Mouse (Mus musculus): Measurements from ENCODE around the gene Abcg1.
A peak's percentile ranks its signal among the peaks of the same experiment; 100 is the strongest.

The Abcg1 gene

DNA sequence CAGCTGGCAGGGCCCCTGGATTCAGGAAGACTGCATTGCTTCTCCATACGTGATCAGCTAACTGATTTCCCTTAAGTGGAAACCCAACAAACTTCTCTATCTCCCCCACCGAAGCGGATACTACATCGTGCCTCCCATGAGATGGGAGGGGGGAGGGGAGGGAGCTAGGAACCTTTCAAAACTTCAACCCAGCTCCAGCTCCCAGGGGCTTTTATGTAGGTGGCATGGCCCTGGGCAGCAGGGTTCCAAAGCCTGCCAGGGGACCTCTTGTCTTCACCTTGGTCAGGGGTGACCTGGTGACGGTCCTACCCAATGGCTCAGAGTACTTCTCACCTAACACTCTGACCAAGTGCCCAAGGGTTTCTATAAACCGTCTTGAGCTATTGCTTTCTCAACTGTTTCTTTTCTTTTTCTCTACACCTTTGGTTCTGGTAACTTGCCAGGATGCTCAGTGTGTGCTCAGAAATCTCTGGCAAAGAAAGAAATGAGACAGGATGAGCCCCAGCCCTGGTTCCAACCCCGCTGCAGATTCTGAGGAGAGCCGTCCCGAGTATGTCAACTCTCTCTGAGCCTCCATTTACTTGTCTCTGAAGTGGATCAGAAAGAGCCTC lies 71.3 kb downstream of the Abcg1 start:
- DNase-seq (ENCODE audit: extremely low read depth, low read depth) = no peak

DNA sequence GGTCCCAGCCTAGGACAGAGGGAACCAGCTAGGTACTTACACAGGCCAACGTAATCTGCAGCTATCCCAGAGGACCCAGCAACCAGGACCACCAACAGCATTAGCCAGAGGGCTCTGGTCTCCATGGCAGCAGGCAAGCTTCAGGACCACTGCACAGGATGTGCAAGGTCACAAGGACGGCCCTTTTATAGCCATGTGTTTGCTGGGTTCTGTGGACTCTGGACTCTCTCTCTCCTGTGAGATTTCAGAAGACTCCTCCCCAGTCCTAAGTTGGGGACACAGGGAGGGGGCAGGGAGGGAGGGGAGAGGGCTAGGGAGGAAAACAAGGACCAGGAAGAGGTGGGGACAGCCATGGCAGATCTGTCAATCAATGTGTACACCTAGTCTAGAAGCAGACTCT lies 72.0 kb downstream of the Abcg1 start, which contains the start of gene Tff3:
TSS of gene Tff3 (minus strand) at position 195 of the 400 bp plus-strand sequence.
- DNase-seq (ENCODE audit: extremely low read depth, low read depth) = no peak

DNA sequence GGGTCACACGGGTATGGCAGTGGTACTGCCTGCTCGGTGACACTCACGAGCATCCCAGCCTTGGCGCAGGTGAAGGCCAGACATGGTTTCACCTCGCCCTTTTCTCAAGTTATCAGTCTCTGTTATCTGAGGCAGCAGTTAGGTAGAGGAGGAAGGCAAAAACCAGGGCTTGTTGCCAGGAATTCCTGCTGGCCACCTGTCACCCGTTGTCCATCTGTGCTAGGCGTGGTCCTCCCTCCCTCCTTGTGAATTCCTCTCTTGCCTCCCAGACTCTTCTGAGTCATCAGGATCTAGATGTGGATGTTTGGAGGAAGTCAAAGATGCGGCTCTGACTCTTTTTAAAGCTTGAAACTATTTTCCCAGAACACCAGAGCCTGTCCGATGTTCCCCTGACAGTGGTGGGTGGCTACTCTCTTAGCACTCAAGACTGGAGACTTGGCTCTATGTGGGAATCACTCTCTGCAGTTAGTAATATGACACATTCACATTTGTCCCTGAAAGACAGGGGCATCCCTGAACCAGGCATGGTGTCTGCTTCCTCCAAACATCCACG lies 73.9 kb downstream of the Abcg1 start:
- DNase-seq (ENCODE audit: extremely low read depth, low read depth) = no peak

DNA sequence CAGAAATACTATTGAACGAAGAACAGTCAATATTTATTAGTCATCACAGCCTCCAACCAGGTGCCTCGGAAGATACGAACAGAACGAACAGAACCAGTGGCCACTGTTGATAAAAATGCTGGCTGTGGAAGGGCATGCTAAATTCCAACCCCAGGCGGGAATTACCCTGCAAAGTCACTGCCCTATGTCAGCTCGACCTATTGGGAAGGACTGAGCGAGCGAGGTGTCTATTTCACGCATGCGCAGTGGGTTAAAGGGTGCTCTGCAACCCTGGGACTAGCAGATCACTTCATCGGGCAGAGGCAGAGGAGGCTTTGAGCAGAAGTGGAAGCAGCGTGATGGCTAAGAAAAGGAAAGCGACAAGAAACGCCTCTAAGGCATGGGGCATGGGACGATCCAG lies 76.3 kb downstream of the Abcg1 start:
- DNase-seq (ENCODE audit: extremely low read depth, low read depth) = no peak

DNA sequence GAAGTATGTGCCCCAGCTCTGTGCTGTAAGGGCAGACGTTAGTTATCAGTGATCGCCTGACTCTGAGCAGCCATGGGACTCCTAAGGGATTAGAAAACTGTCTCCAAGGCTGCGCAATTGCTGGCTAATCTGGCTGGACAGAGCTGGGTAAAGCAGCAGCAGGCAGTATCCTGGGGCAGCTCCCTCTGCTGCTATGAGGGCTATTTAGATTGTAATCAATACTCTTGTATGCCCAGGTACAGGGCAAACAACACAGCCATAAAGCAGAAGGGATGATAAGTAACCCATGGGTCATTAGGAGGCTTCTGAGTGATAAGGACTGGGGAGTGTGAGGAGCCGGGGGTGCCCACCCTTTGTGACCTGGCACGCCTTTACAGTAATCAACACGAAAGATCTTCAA lies 77.4 kb downstream of the Abcg1 start:
- DNase-seq (ENCODE audit: extremely low read depth, low read depth) = no peak

DNA sequence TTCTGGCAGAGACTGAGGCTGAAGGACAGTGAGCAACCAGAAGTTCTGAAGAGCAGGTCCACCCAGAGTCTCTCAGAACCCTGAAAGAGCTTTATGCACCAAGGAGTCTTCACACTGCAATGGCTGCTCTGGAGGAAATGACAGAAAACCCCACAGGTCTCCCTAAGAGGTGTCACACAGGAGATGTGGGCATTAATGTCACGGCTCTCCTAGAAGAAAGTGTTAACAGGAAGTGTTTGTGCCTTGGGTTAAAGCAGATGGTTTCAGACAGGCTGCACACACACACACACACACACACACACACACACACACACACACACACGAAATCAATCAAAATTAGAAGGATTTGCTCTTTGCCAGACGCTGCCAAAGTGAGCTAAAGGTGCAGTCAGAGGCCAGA lies 78.8 kb downstream of the Abcg1 start:
- DNase-seq (ENCODE audit: extremely low read depth, low read depth) = no peak

DNA sequence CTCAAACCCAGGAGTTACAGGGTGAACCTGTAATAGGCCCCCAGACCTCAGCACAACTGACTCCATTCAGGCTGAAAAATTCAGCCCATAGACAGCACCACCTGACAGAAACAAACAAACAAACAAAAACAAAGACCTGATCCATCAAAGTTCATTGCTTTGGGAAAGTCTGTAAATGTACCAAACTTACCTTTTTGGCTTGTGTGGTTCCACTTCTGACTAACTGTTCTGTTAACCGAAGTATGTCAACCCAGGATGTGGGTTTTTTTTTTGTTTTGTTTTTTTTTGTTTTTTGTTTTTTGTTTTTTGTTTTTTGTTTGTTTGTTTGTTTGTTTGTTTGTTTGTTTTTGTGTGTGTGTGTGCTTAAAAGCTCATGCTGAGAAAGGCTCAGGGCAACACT lies 79.3 kb downstream of the Abcg1 start:
- no peak for DNase-seq (ENCODE audit: extremely low read depth, low read depth)

DNA sequence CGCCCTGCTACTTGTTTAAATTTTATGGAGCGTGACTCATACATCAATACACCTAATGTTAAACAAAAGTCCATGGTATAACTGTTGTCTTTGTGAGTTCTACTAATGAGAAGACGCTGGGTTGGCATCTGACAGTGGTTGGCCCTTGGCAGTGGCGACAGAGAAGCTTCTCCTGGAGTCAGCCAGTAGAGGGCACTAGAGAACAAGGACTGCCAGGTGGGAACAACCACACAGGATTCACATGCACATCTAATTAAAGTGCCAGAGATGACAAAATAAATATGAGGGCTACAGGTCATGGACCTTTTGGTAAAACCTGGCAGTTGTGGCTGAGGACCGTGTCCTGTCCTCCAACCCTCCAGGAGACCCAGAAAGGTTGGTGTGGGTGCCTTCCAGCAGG lies 80.9 kb downstream of the Abcg1 start:
- DNase-seq (ENCODE audit: extremely low read depth, low read depth) = peak; percentile 22

DNA sequence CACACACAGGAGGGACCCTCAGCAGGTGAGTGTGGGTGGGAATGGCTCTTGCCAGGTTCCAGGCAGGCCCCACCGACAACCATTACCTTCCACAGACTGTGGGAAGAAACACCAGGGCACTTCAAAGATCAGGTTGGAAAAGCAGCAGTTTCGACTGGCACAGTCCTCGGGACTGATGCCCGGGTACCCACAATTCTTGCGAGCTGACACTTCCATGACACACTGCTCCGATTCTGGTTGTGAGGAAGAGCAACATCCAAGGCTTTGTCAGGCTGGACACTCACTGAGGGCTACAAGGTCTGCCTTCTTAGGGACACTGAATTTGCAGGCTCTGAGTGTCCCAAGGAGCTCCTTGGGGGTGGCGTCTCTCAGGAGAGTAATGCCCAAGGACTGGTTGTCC lies 84.6 kb downstream of the Abcg1 start:
- no peak for DNase-seq (ENCODE audit: extremely low read depth, low read depth)

DNA sequence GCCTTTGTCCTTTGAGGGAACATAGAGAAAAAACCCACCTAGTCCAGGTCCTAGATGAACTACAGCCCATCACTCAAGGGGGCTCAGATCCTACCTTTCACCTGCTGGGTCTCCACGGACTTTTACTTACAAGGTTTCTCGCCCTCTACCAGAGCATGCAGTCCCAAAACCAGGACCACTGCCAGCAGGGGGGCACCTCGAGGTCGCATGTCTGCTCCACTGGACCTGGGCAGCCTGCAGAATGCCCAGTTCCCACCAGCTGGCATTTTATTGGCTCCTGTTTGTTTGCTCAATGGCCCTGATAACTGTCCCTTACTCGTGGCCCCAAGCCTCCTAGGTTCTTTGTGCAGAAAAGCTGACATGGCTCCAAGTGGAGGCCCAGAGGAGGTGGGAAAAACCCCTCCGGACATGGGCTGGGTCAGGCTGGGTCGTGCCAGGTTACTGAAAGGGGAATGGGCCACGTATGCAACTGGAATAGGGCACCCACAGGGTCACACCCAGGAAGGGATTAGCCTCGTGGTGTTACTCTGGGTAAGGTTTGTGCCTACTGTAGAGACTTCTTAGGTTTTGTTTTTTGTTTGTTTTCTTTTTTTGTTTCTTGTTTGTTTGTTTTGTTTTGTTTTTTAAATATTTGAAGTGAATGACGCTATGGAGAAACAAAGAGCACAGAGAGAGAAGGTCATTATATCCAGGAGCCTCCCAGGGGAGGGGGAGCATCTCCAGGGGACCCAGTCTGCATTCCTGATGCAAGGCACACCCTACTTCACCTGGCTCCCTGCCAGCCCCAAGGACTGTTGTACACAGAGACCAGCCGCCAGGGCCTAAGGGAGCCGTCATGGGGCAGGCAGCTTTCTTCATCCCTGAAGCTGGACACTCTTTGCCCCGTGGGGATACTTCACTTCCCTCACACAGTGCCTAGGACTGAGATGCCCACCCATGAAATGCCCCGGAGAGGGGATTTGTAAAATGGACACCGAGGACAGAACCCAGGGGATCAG lies 86.9 kb downstream of the Abcg1 start, which contains the start of gene Tff2:
TSS of gene Tff2 (minus strand) at position 243 of the 998 bp plus-strand sequence.
- no peak for DNase-seq (ENCODE audit: extremely low read depth, low read depth)

DNA sequence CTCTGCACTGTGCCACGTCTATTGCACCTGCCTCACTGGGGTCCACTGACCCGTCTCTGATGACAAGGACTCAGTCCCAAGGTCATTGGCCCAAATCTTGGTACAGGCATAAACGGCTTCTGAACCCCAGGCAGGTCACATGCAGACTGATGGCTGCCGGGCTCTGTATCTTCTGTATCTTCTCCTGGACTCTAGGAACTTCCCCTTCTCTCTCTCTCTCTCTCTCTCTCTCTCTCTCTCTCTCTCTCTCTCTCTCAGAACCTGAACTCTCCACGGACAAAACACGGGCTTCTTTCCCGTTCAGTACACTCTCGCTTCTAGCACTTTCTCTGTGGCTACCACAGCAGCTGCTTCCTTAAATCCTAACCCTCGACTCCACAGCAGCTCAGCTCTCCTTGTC lies 88.5 kb downstream of the Abcg1 start:
- DNase-seq (ENCODE audit: extremely low read depth, low read depth) = no peak

DNA sequence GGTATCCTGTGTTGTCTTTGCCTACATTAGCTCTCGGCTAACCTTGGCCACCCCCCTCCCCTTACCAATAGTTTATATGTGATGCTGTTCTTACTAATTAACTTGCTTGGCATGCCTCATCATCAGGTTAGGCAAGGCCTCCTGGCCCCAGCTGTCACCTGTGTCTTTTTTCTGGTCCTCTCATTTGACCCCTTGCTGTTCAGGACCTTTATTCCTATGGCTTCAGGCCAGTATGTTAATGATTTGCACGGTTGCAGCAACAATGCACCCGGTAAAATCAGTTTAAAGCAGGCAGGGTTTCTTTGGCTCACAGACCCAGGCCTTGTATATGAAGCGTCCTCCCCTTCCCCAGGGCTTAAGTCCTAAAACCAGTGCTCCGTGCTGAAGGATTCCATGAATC lies 95.0 kb downstream of the Abcg1 start:
- DNase-seq (ENCODE audit: extremely low read depth, low read depth) = no peak

DNA sequence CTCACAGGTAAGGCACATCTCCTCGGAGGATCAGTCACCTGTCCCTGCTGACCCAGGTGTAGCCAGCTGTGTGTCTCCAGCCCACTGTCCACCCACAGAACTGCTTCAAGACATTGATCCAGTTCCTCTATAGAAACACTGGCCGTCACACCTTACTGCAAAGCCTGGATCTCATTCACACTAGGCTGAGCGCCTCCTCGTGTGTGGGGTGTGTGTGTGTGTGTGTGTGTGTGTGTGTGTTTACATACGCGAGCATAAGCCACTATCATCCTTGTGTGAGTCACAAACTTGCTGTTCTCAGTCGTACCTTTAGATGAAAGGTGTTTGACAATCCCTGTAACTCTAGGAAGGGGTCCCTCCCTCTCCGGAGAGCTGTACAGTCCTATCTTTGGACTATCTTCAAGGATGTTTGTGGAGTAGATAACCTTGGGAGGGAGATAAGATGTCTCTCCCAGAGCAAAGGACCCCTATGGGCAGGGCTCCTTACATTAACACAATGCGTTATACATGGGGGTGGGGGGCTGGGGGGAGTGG lies 95.6 kb downstream of the Abcg1 start:
- DNase-seq (ENCODE audit: extremely low read depth, low read depth) = no peak

DNA sequence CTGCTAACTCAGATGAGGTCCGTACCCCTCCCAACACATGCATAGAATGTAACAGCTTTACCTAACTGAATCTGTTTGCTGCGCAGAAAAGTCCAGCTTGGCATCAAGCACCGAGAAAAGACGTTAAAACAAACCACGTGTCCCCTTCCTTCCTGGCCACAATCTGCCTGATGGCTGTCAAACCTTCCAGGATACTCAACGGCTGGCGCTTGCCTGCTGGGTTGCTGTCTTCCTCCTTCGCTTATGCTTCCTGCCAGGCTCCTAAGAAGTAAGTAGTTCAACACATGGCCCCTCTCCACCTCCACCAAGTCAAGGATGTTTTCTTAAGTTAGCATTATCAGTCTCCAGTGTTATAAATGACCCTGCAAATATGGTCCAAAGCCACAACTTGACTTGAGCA lies 96.3 kb downstream of the Abcg1 start:
- no peak for DNase-seq (ENCODE audit: extremely low read depth, low read depth)

DNA sequence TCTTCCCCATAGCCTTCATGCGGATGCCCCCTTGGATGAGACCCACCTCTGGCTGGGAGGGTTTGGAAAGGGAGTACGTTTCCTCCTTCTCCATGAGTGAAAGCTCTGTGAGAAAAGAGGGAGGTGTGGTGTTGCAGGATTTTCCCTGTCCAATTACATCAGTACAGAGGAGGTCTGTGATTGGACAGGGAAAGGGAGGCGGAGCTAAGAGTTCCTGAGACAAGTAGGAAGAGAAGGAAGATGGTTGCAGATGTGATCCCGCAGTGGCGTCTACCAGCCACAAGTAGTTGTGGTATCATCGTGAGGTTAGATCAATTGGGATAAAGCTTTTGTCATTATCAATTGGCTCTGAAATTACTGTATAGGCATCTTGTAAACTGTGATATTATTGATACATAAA lies 100.4 kb downstream of the Abcg1 start:
- no peak for DNase-seq (ENCODE audit: extremely low read depth, low read depth)

DNA sequence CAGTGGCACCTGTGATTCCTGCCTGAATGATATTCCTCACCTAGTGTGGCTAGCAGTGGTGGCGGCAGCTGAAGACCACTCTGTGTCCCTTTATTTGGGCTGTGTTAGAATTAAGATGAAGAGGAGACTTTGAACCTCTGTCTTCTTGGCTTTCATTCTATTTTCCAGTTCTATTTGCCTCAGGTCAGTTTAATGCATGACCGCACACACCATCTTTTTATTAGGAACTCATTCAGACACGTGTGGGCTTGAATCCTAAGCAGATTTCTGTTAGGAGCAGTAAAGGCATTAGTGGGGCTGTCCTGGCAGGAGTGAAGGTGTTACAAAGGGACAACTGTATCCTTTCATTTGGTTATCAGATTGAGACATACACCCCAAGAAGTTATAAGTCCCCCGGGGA lies 102.8 kb downstream of the Abcg1 start:
- no peak for DNase-seq (ENCODE audit: extremely low read depth, low read depth)

DNA sequence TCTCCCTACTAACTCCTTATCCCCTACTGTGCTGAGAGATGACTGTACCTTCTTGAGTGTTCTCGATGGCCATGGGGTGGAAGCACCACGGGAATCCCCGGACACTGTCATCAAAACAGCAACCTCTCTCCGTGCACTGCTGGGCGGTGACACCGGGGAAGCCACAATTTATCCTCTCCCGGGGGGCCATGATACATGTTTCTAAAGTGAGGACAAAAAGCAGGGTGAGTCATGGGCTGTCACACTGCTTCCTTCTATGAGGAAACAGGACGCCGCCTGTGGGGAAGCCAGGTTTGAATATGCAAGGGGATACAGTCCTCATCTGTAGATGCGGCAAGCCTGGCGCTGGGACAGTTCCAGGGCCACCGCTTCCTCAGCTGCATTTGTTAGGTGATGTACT lies 105.1 kb downstream of the Abcg1 start:
- DNase-seq (ENCODE audit: extremely low read depth, low read depth) = no peak

DNA sequence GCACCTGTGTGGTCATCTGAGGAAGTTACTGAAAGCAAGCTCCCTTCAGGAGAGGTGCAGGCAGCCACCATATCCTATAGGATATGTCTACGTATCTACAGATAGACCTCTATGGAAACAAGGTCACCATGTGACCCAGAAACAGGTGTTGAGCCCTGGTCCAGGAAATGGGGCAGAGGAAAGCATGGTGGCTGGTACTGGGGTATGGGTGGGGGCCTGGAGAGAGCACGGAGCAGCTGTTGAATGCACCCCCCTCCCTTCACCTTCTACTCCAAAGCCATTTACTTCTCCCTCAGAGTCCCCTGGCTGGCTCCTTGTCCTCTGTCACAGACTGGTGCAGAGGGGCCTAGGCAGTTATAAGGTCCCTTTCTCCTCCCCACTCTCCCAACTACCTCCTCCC lies 106.3 kb downstream of the Abcg1 start:
- no peak for DNase-seq (ENCODE audit: extremely low read depth, low read depth)

DNA sequence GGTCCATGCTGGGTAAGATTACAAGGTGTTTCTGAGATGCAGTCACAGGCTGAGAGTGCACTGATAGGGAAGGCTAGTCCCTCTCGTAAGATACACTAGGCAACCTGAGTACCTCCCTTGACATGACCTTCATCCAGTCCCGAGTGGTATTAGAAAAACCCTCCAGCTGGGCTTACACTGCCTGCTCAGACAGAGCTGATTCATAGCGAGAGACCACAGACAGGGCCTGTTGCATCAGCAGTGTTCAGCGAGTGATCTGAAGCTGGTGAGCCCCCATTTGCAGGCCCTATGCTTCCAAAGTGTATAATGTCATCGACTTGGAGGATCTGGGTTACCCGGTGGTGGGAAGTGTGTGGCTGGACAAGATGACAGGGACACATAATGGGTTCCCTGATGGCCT lies 107.7 kb downstream of the Abcg1 start, which contains the start of gene Tff1:
TSS of gene Tff1 (minus strand) at position 151 of the 400 bp plus-strand sequence.
- no peak for DNase-seq (ENCODE audit: extremely low read depth, low read depth)
